Mouse (Mus musculus) fat pad, adult 2 months (tissue): ENCODE measurements around the gene Snta1.

Experiments
- DNase-seq: peaks from one replicate; pipeline ENCODE4 v3.0.0-alpha.2; 2011; ENCODE audit warnings: low read depth, low spot score; ENCODE audit errors: extremely low read depth

The Snta1 gene

DNA sequence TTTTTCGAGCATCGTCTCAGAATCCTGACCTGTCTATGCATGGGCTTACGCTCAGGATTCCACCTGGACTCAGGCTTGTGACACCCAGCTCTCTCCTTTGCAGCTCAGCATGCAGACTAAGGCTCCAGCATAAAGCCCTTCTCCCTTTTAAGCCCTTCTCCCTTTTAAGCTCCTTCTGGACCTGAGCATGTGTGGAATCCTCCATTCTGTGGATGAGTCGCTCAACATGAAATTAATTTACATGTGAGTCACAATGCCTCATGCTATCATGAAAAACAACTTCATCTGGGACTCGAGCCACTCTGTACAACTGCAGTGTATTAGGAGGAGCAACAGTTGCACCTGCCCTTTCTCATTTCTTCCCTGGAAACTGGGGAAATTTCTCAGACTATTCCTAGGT is 14.3 kb upstream of the Snta1 start:
- no peak for DNase-seq

DNA sequence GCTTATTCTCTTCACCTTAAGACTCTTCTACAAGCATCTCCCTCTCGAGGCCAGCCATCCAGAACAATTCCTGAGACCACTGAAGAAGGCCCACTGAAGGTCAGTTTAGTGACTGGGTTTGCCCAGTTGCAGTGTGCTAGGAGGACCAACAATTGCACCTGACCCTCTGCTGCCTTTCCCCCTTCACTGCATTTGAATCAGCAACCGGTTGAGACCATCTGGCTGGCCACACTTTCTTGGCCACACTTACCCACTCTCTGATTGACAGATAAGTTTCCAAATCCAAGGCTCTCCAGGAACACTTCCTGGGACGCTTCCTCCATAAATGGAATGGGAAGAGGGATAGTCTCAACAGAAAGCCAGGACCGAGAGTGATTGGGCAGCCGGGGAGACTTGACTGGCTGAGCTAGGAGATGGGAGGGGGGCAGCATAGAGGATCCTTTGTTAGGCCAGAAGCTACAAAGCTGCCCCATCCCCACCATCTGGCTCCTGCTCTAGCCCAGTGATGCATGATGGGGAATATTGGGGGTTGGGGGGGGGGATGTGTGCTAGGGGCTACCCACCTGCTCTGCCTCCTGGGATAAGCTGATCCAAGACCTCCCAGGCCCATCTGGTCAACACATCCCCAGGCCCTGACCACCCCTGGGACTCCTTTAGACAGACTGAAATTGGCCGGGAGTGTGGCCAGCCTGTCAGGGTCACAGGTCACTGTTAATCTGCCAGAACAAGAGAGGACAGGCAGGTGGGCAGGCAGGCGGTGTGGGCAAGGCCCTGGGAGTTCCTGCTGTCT is 13.2 kb upstream of the Snta1 start:
- DNase-seq, result no peak

DNA sequence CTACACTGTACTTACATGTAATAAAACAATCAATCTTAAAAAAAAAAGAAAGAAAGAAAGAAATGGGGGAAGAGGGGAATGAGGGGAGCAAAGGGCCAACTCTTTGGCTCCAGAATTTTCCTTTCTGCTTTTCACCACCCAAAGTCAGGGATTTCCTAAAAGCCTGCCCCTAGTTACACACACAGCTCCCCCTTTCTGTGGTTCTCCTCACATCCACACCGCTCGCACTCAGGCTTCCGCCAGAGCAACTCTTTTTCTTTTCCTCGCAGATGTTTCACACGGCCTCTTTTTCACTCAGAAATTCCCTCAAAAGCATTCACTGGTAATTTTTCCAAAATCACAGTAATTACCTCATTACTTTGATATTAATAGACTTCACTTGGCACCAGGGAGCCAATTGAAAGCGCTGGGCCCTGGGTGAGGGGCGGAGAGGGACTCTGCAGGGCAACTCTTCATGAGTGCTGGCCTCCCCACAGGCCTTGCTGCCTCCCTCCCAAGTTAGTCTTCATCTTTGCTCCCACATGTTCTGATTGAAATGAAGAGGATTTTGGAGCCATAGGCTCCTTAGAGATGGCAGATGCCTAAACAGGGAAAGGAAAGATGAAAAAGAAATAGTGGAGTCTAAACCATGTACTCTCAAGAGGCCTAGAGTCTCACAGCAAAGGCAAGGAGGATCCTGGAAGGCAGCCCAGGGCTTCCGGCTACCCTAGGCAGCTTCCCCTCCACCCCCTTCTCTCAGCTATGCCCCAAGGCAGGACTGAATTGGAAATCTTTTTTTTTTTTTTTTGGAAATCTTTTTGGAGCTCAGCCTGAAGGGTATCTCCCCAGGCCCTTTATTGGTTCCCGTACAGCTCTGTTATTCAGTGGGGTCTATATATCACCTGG is 12.0 kb upstream of the Snta1 start:
- DNase-seq, result no peak

GRCm38 (mm10) chr2:154418001-154418400 is 10.1 kb upstream of the Snta1 start:
- DNase-seq, result no peak

DNA sequence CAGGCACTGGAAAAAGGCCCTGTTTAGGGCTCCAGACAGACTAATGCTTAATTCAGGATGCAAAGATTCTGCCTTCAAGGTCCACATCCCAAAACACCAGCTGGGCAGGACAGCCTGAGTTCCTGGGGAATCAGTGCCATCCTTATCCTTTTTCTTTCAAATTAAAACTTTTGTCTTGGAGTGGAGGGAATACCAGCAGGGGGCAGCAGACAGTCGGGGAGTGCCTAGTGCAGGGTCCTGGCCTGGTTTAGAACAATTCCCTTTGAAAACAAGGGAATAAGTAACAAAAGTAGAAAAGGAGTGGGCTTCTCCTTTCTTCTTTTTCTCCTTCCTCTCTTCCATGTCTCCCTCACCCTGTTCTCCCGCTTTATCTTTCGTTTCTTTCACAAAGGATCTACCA is 9.2 kb upstream of the Snta1 start:
- no peak for DNase-seq

- DNase-seq, result no peak
Observed at GRCm38 (mm10) chr2:154412018-154412666, 4.2 kb upstream of the Snta1 start.

GRCm38 (mm10) chr2:154410355-154410754 is 2.5 kb upstream of the Snta1 start:
- DNase-seq, result no peak

DNA sequence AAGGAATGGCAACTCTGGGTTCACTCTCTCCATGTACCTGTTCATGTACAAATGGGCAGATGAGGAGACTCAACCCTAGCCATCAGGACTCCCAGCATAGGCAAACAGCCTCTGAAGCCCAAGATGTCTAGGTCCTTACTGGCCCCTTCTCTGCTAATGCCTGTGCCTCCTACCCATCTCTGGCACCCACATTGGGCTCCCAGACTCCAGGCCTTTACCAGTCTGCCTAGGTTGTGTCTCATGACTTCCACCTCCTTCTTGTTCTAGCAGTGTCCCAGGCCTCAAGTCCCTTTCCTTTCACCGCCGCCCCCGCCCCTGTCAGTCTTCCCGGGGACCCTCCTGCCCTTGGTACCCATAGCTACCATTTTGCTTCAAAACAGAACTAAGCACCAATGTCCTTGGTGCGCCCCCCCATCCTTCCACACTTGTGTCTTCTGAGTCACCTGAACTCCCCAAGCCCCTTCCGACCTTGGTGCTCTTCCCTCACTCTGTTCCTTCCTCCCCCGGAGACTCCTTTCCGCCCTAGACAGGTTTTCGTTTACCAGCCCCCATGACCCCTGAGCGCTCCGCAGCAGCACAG is 746 bp downstream of the Snta1 start:
- no peak for DNase-seq

- DNase-seq, result no peak
Observed at GRCm38 (mm10) chr2:154405447-154405994, 2.4 kb downstream of the Snta1 start.

- DNase-seq, result no peak
Observed at GRCm38 (mm10) chr2:154402811-154403210, 5.1 kb downstream of the Snta1 start.

DNA sequence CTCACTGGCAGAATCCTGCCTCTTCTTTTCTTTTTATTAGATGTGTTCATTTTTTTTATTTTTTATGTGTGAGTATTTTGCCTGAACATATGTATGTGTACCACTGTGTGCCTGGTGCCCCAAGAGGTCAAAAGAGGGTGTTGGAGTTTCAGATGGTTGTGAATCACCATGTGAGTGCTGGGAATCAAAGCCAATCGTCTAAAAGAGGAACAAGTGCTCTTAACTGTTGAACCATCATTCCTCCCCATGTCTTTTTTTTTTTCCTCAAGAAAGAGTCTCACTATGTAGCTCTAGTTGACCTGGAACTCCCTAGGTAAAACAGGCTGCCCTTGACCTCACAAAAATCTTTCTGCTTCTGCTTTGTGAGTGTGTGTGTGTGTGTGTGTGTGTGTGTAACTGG is 5.9 kb downstream of the Snta1 start:
- no peak for DNase-seq

- peak; percentile 61 for DNase-seq
Observed at GRCm38 (mm10) chr2:154399325-154399724, 8.6 kb downstream of the Snta1 start.

GRCm38 (mm10) chr2:154398267-154398666 is 9.6 kb downstream of the Snta1 start:
- peak; percentile 82 for DNase-seq

- no peak for DNase-seq
Observed at GRCm38 (mm10) chr2:154396529-154396928, 11.4 kb downstream of the Snta1 start.

DNA sequence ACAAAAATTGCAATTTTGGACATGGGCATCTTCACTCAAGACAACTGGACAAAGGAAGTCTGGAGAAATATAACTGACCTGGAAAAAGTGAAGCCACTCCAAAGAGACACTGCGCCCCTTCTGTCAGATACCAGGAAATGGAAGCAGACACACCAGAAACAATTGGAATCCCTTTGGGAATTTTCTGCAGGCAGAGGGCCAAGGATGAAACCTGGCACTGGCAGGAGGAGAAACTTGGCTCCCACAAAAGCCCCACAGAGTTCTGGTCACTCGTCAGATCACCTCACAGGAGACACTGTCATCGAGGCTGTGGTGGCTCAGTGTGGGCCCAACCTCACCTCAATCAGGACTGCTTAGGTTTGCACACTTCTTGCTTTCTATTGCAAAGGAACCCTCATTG is 13.3 kb downstream of the Snta1 start:
- DNase-seq, result no peak

DNA sequence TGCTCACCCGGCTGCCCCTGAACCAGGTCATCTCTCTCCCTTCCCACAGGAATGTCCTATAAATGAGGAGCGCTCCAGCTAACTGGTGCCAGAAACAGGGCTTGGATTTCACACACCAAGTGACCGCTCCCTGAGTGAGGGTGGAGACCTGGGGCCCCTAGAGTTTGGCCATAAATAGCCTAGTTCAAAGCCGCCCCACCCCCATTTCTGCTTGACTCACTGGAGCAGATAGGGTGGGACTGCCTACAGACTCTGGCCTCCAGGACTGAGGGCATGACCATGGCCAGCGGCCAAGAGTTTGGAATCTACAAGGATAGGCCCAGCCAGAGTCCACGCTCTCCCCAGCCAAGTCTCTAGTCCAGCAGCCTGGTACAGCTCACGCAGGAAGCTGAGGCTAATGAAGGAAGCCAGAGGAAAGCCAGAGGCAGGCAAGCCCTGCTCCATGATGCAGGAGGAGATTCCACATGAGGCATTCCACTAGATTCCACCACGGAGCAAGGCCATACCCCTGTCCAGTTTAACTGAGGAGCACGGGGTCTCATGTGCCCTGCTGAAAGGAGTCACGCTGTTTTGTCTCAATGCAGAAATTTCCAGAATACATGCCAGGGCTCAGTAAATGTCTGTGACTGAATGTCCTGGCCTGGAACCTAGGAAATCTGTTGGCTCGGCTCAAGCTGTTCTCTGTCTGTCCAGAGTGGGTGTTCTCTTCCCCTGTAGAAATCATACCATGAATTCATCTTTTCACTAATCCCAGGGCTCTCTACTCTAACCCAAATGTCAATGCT is 17.5 kb downstream of the Snta1 start:
- no peak for DNase-seq

GRCm38 (mm10) chr2:154379103-154379502 is 28.8 kb downstream of the Snta1 start:
- DNase-seq, result no peak

DNA sequence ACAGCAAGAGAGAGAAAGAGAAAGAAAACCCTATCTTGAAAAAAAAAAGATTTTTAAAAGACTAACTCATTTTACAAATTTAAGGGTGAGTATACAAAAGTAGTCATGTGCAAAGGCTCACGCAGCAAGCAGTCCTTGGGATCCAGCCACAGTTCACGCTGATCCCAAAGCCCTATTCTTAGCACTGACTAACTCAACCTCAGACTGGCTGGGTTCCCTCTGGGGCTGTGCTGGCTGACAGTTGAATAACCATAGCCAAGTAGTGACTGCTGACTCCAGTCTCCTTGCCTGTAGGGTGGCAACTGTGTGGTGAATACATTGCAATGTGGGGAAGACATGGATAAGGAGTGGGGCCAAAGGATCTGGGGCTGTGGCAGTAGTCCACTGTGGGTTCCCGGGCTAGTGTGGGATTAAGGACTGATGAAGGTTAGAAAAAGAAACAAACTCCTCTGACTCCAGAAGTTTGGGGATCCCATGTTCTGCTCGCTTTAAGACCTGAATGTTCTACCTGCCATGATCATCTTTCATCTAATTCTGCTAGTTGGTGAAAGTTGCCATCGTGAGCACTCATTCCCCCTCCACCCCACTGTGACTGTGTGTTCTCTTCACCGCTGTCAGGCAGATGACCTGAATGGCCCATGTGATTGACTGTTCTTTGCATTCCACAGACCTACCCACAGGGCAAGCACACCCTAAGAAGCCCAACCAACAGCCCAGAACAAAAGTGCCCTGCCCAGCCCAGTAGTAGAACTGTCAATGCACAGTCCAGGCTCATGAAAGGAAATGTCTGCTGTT is 32.9 kb downstream of the Snta1 start:
- no peak for DNase-seq

DNA sequence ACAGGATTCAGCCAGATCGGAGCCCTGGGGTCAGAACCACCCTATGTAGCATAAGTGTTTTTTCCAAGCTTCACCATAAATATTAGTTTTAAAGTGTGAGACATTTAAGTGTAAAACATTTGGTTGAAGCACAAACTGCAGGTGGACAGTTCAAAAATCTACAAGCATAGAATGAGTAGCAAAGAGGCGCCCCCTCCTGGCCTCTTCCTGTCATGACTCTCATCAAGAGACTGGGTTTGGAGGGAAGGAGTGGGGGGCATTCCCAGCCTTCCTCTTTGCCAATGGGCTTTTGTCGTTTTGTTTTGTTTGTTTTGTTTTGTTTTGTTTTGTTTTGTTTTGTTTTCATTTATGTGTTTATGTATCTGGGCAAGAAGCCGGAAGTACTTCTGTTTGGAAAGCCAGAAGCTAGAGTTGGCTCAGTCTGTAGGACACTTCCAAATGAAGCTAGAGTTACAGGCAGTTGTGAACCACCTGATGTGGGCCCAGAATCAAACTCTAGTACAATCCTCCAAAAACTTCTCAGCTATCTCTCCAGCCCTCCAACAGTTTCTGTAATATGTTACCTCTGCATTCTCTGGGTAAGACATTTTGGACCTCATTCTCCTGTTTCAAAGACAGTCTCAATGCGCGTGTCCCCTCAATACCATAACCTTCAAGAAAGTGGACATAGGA is 33.8 kb downstream of the Snta1 start:
- DNase-seq, result no peak
